Mouse (Mus musculus) left cerebral cortex, postnatal 25 days (tissue): ENCODE measurements around the gene Tor4a. TPM values are rescaled to one million over a fixed set of nuclear protein-coding genes. Genes with fewer than 3 reads are reported as not detected.

Experiments
- DNase-seq, 2 experiments: peaks; one replicate each; pipeline ENCODE4 v3.0.0; 2022; ENCODE audit warnings: low spot score in 2 of 2, mixed read lengths in 1 of 2
- intact Hi-C: fragments of 180-260 bp; cut with DNase I; formaldehyde crosslinking; loops from one replicate; pipeline ENCODE4 v1.15.1; 2025
- total RNA-seq, 2 experiments: library from RNA; stranded (reverse); gene quantifications; 2 replicates each; pipeline ENCODE4 v1.2.3; 2021

Gene Tor4a
- 1 to 10 TPM; 1.9 to 2.3 TPM for total RNA-seq

GRCm38 (mm10) chr2:25196172-25196954, at the start of gene Tor4a:
Gene Tor4a (minus strand): TSS chr2:25196886.
- no peak for DNase-seq
- intact Hi-C loops: no loop called here

GRCm38 (mm10) chr2:25244144-25244543, 47.5 kb upstream of the Tor4a start:
- no peak for DNase-seq
- intact Hi-C loops: no loop called here

- DNase-seq: no peak
- intact Hi-C loops: no loop called here
These were observed 46.7 kb upstream of the Tor4a start for GRCm38 (mm10) chr2:25243342-25243741.

- intact Hi-C loops: no loop called here
- peak; percentile 54 to 55 for DNase-seq
These were observed 45.4 kb upstream of the Tor4a start, which contains the start of the genes Rnf208 and Cysrt1 for GRCm38 (mm10) chr2:25242101-25242506. Gene Rnf208 (plus strand): TSS chr2:25242255. Gene Cysrt1 (minus strand): TSS chr2:25242452.

GRCm38 (mm10) chr2:25241438-25241775, 44.7 kb upstream of the Tor4a start:
- no peak for DNase-seq
- intact Hi-C loops: no loop called here

DNA sequence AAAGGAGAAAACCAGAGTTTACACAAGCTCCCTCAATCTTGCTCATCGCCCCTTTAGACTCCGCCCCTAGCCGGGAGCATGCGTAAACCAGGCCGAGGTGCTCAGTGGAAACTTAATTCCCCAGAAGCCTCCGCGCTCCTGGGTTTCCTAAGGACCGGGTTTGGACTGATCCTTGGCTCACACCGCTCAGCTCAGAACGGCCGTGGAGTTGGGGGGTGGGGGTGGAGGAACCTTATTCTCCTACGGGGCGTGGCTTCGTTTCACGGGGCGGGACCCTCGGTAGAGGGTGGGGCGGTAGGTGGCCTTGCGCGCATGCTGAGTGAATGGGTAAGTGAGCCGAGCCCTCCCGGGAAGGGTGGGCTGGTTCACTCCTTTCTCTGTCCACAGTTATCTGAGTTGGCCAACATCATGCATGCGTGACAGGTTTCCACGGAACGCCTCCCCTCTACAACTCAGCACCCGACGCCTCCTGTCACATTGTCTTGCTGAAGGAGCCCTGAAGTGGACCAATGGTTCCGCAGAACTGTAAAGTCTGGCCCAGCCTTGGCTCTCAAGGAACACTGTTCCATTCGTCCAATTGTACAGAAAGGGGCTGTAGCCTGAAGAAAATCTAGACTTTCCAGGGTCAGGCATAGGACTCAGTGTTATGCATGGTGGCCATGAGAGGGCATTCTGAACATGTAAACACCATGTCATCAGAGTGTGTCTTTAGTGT, 44.2 kb upstream of the Tor4a start:
- intact Hi-C loops: no loop called here
- peak; percentile 72 to 85 for DNase-seq

DNA sequence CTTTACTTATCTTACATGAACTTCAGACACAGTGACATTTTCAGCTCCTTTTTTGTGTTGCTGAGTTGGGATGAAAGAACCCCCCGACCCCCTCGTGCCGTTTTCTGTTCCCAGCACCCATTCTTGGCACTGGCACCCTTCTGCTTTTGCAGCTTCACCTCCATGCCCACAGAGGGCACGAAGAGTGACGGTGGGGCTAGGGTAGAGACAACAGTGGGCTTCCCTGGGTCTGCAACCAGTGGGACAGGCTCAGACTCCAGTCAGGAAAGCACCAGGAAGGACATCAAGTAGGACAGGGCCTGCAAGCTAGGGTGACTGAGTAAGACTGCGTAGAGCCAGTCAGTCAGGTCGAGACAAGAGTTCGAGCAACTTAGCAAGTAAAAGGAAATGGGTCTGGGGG, 43.6 kb upstream of the Tor4a start:
- DNase-seq: no peak
- intact Hi-C loops: no loop called here

DNA sequence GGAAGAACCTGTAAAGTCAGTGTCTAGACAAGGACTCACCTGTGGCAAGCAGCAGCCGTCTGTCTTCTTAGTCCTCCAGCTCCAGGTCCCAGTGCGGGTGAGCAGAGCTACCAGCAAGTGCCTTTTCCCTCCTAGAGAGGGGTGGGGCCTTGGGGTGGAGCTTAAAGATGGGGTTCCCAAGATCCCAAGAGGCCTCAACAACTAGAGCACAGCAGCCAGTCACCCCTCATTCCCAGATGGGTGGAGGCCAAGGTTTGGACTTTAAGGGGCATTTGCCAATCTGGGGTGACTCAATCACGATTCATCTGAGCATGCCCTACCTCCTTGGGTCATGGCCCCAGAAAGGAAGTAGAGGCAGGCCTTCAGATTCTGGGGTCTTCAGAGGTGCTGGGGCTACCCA, 43.1 kb upstream of the Tor4a start:
- intact Hi-C loops: no loop called here
- no peak for DNase-seq

GRCm38 (mm10) chr2:25238106-25238505, 41.4 kb upstream of the Tor4a start:
- DNase-seq: no peak
- intact Hi-C loops: no loop called here

- intact Hi-C loops: no loop called here
These were observed 40.8 kb upstream of the Tor4a start for GRCm38 (mm10) chr2:25237522-25237921.

GRCm38 (mm10) chr2:25236614-25237013, 39.9 kb upstream of the Tor4a start, which contains the start of gene Rnf224:
Gene Rnf224 (minus strand): TSS chr2:25236787.
- intact Hi-C loops: no loop called here
- no peak for DNase-seq

More at GRCm38 (mm10) chr2:25237522-25237921, 40.8 kb upstream of the Tor4a start:
- no peak for DNase-seq

DNA sequence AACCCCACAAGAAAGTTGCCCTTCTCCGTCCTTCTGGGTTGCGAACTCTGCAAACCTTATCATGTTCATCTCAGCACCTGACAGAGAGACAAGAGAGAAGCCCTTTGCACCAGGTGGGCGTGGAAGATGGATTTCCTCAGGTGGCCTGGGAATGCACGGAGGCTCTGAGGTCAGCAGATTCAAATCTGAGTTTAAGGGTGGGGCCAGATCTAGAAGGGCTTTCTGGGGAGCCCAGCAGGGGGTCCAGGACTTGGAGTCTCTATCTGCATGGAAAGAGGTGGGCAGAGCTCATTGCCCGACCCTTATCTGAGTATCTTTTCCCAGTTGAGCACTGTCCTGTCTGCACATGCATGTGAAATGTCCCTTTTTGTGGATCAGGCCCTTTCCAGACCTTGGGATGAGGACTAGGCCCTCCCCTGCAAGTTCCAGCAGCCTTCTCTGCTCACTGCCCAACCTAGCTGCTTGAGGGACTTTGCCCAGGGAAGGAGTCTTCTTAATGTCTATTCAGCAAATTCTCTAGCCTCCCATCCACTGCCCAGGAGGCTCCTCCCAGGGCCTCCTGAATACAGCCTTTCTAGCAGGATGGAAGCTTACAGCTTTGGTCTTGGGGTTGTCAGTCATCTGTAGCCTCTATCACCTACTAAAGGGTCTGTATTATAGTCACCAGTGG, 38.0 kb upstream of the Tor4a start:
- DNase-seq: no peak
- intact Hi-C loops: no loop called here

- intact Hi-C loops: no loop called here
- no peak for DNase-seq
These were observed 37.4 kb upstream of the Tor4a start, which contains the start of gene Slc34a3 for GRCm38 (mm10) chr2:25234050-25234449. Gene Slc34a3 (minus strand): TSS chr2:25234364.

DNA sequence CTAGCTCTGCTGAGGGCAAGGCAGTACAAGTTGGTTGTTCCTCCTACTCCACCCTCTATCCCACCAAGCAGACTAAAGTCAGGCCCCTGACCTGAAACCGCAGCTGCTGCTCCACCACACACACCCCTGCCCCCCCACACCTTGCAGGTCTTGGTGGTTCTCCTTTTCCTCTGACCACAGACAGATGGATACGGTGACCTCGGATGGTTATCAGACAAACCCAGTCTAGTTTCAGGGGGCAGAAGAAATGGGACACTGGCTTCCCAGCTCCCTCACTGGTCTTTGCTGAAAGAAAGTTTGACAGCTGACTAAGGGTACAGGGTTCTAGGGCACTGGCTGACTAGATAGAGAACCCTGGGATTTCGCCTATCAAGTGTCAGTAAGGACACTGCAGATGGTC, 36.7 kb upstream of the Tor4a start:
- DNase-seq: no peak
- intact Hi-C loops: no loop called here

DNA sequence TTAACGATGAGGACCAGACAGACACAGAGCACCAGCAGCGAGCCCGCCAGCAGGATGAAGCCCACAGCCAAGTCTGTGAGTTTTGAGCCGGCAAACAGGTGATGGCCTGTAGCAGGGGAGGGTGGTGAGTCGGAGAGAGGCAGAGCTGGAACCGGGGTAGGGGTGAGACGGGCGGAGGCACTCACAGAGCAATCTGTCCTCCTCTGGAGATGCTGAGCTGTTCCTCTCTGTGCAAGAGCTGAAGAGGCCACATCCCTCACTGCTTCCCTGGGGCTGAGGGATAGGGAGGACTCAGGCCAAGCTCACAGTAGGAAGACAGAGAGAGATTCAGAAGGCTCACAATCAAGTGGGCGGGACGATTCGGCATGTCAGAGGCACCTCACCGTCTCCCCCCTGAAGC, 34.4 kb upstream of the Tor4a start:
- no peak for DNase-seq
- intact Hi-C loops: no loop called here

- intact Hi-C loops: no loop called here
These were observed 33.9 kb upstream of the Tor4a start for GRCm38 (mm10) chr2:25230581-25230980.

GRCm38 (mm10) chr2:25229582-25229981, 32.9 kb upstream of the Tor4a start:
- intact Hi-C loops: no loop called here

More at GRCm38 (mm10) chr2:25230581-25230980, 33.9 kb upstream of the Tor4a start:
- no peak for DNase-seq

GRCm38 (mm10) chr2:25228995-25229530, 32.4 kb upstream of the Tor4a start:
- intact Hi-C loops: loop anchor here (1.0 kb wide), 1 partner anchor 36 kb away; no protein-coding TSS in a partner anchor
- DNase-seq: no peak

More at GRCm38 (mm10) chr2:25229582-25229981, 32.9 kb upstream of the Tor4a start:
- no peak for DNase-seq

- intact Hi-C loops: loop anchor here (1.0 kb wide), 1 partner anchor 35 kb away; no protein-coding TSS in a partner anchor
- DNase-seq: peak; percentile 84 to 92
These were observed 31.8 kb upstream of the Tor4a start for GRCm38 (mm10) chr2:25228431-25228889.

DNA sequence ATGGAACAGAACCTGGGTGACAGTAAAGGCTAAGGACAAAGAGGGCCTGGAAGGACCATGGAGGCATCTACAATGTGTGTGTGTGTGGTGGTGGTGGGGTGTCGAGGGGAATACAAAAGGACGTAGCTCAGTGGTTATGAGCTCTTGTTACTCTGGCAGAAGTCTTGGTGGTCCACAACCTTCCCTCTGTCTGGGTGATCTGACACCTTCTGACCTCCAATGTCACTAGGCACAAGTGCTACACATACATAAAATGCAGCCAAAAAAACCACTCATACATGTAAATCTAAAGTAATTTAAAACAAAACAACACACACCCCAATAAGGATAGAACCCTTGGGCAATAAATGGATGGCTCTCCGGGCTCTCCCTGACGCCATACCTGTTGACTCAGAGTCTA, 30.7 kb upstream of the Tor4a start:
- intact Hi-C loops: no loop called here
- DNase-seq: no peak
